Mouse (Mus musculus) MEL (cell line): ENCODE measurements at regions not wholly inside any gene's neighbourhood (a gene's known extent, or its start where the extent isn't known, plus 50 kb on each side); places are given as distances from the start of the nearest gene placed in this dataset.

Experiments
- DNase-seq: peaks from one replicate; pipeline ENCODE4 v3.0.0; 2011; ENCODE audit warnings: low read depth, low spot score
- H3K27ac ChIP-seq: 2 replicates; pipeline ENCODE4 v1.5.1; 2012; ENCODE audit warnings: low read depth, mild to moderate bottlenecking, control low read depth, low read length, moderate library complexity; ENCODE audit not compliant: control insufficient read depth
- H3K27me3 ChIP-seq, 2 experiments: fragments of 150-350 bp in 1 of 2; sonication (generic) in 1 of 2; 2 replicates each; pipeline ENCODE4 v1.6.1; 2012; ENCODE audit warnings: low read length in 2 of 2, mild to moderate bottlenecking in 2 of 2, improper control_type of control experiment in 1 of 2, moderate library complexity in 1 of 2; ENCODE audit not compliant: insufficient read depth in 2 of 2, control insufficient read depth in 1 of 2
- H3K36me3 ChIP-seq, 2 experiments: 2 replicates each; pipeline ENCODE4 v1.6.1; 2012 to 2014; ENCODE audit warnings: low read length in 2 of 2, improper control_type of control experiment in 1 of 2, inconsistent platforms in 1 of 2, mild to moderate bottlenecking in 1 of 2; ENCODE audit not compliant: insufficient read depth in 2 of 2, control insufficient read depth in 1 of 2
- H3K4me1 ChIP-seq, 2 experiments: fragments of 150-350 bp in 1 of 2; sonication (generic) in 1 of 2; 2 replicates each; pipeline ENCODE4 v1.6.1; 2012; ENCODE audit warnings: low read length in 2 of 2, improper control_type of control experiment in 1 of 2, mild to moderate bottlenecking in 1 of 2; ENCODE audit not compliant: insufficient read depth in 2 of 2, control insufficient read depth in 1 of 2
- H3K4me3 ChIP-seq, 2 experiments: fragments of 150-350 bp in 1 of 2; sonication (generic) in 1 of 2; 2 replicates each; pipeline ENCODE4 v1.5.1; 2012; ENCODE audit warnings: low read depth in 2 of 2, low read length in 2 of 2, mild to moderate bottlenecking in 2 of 2, moderate library complexity in 2 of 2, control low read depth in 1 of 2, improper control_type of control experiment in 1 of 2; ENCODE audit not compliant: control insufficient read depth in 1 of 2, insufficient read depth in 1 of 2
- H3K79me2 ChIP-seq: 2 replicates; pipeline ENCODE4 v1.6.1; 2012; ENCODE audit warnings: mild to moderate bottlenecking, low read length, moderate library complexity; ENCODE audit not compliant: control insufficient read depth, poor library complexity, insufficient read depth
- H3K9ac ChIP-seq: 2 replicates; pipeline ENCODE4 v1.6.1; 2012; ENCODE audit warnings: low read depth, mild to moderate bottlenecking, control low read depth, low read length, moderate library complexity; ENCODE audit not compliant: control insufficient read depth, poor library complexity, severe bottlenecking
- H3K9me3 ChIP-seq: fragments of 150-350 bp; sonication (generic); replicated peaks from 2 replicates; pipeline ENCODE4 v1.6.1; 2012; ENCODE audit warnings: mild to moderate bottlenecking, low read length, improper control_type of control experiment, moderate library complexity; ENCODE audit not compliant: insufficient read depth
- BHLHE40 ChIP-seq: IDR thresholded peaks from 2 replicates; pipeline ENCODE4 v1.6.1; 2012; ENCODE audit warnings: low read depth, mild to moderate bottlenecking, inconsistent platforms, low read length, improper control_type of control experiment, borderline replicate concordance
- CHD2 ChIP-seq: IDR thresholded peaks from 2 replicates; pipeline ENCODE4 v1.6.1; 2011; ENCODE audit warnings: low read length, improper control_type of control experiment
- CTCF ChIP-seq, 3 experiments: IDR thresholded peaks in 2 of 3; conservative IDR thresholded peaks in 1 of 3; 2 replicates each; pipeline ENCODE4 v1.5.1; 2011 to 2012; ENCODE audit warnings: low read length in 3 of 3, low read depth in 2 of 3, mild to moderate bottlenecking in 2 of 3, improper control_type of control experiment in 1 of 3, inconsistent platforms in 1 of 3, mixed read lengths in 1 of 3, moderate library complexity in 1 of 3; ENCODE audit not compliant: control insufficient read depth in 1 of 3, insufficient read depth in 1 of 3, poor library complexity in 1 of 3, severe bottlenecking in 1 of 3
- ELF1 ChIP-seq: IDR thresholded peaks from 2 replicates; pipeline ENCODE4 v1.6.1; 2014; ENCODE audit warnings: low read depth, mild to moderate bottlenecking, inconsistent platforms, low read length, improper control_type of control experiment, moderate library complexity
- ETS1 ChIP-seq: IDR thresholded peaks from 2 replicates; pipeline ENCODE4 v1.6.1; 2012; ENCODE audit warnings: low read depth, mild to moderate bottlenecking, inconsistent platforms, low read length, improper control_type of control experiment, moderate library complexity
- GATA1 ChIP-seq: IDR thresholded peaks from 2 replicates; pipeline ENCODE4 v1.6.1; 2011; ENCODE audit warnings: low read depth, low read length, improper control_type of control experiment
- HCFC1 ChIP-seq: IDR thresholded peaks from 2 replicates; pipeline ENCODE4 v1.6.1; 2012; ENCODE audit warnings: low read depth, mild to moderate bottlenecking, inconsistent platforms, low read length, improper control_type of control experiment, moderate library complexity
- JUND ChIP-seq: IDR thresholded peaks from 2 replicates; pipeline ENCODE4 v1.6.1; 2011; ENCODE audit warnings: low read depth, mild to moderate bottlenecking, improper control_type of control experiment, low read length
- KAT2A ChIP-seq: conservative IDR thresholded peaks from 2 replicates; pipeline ENCODE4 v1.6.1; 2012; ENCODE audit warnings: low read depth, low read length, improper control_type of control experiment, inconsistent platforms
- MAFK ChIP-seq: IDR thresholded peaks from 2 replicates; pipeline ENCODE4 v1.6.1; 2011; ENCODE audit warnings: low read depth, mild to moderate bottlenecking, low read length, improper control_type of control experiment, borderline replicate concordance
- MYB ChIP-seq: IDR thresholded peaks from 2 replicates; pipeline ENCODE4 v1.6.1; 2011; ENCODE audit warnings: mild to moderate bottlenecking, low read depth, low read length, improper control_type of control experiment
- MYC ChIP-seq: IDR thresholded peaks from 2 replicates; pipeline ENCODE4 v1.6.1; 2011; ENCODE audit warnings: low read depth, mild to moderate bottlenecking, low read length, improper control_type of control experiment, moderate library complexity
- NELFE ChIP-seq: IDR thresholded peaks from 2 replicates; pipeline ENCODE4 v1.6.1; 2011; ENCODE audit warnings: low read depth, low read length, improper control_type of control experiment
- NRF1 ChIP-seq: IDR thresholded peaks from 2 replicates; pipeline ENCODE4 v1.6.1; 2014; ENCODE audit warnings: low read depth, mild to moderate bottlenecking, inconsistent platforms, low read length, improper control_type of control experiment, moderate library complexity; ENCODE audit not compliant: poor library complexity, insufficient read depth, severe bottlenecking
- RAD21 ChIP-seq: IDR thresholded peaks from 2 replicates; pipeline ENCODE4 v1.6.1; 2011; ENCODE audit warnings: mild to moderate bottlenecking, low read depth, low read length, improper control_type of control experiment
- RCOR1 ChIP-seq: IDR thresholded peaks from 2 replicates; pipeline ENCODE4 v1.6.1; 2012; ENCODE audit warnings: low read depth, mild to moderate bottlenecking, inconsistent platforms, low read length, improper control_type of control experiment
- SIN3A ChIP-seq: IDR thresholded peaks from 2 replicates; pipeline ENCODE4 v1.6.1; 2012; ENCODE audit warnings: low read length, improper control_type of control experiment, inconsistent platforms
- SMC3 ChIP-seq: IDR thresholded peaks from 2 replicates; pipeline ENCODE4 v1.6.1; 2011; ENCODE audit warnings: low read depth, low read length, improper control_type of control experiment
- TAL1 ChIP-seq: IDR thresholded peaks from 2 replicates; pipeline ENCODE4 v1.6.1; 2012; ENCODE audit warnings: mild to moderate bottlenecking, inconsistent platforms, low read length, moderate library complexity, mixed read lengths
- TBP ChIP-seq: IDR thresholded peaks from 2 replicates; pipeline ENCODE4 v1.8.0; 2011; ENCODE audit warnings: low read depth, low read length, improper control_type of control experiment
- UBTF ChIP-seq: IDR thresholded peaks from 2 replicates; pipeline ENCODE4 v1.6.1; 2012; ENCODE audit warnings: low read depth, mild to moderate bottlenecking, inconsistent platforms, low read length, improper control_type of control experiment, moderate library complexity, borderline replicate concordance; ENCODE audit not compliant: insufficient read depth
- USF1 ChIP-seq: IDR thresholded peaks from 2 replicates; pipeline ENCODE4 v1.6.1; 2014; ENCODE audit warnings: low read depth, mild to moderate bottlenecking, inconsistent platforms, low read length, improper control_type of control experiment, moderate library complexity
- USF2 ChIP-seq, 2 experiments: IDR thresholded peaks; 2 replicates each; pipeline ENCODE4 v1.6.1; 2011 to 2012; ENCODE audit warnings: improper control_type of control experiment in 2 of 2, low read length in 2 of 2, borderline replicate concordance in 1 of 2, inconsistent platforms in 1 of 2, low read depth in 1 of 2, mild to moderate bottlenecking in 1 of 2; ENCODE audit not compliant: insufficient read depth in 1 of 2
- ZC3H11A ChIP-seq: IDR thresholded peaks from 2 replicates; pipeline ENCODE4 v1.6.1; 2012; ENCODE audit warnings: low read depth, mild to moderate bottlenecking, inconsistent platforms, low read length, improper control_type of control experiment
- ZNF384 ChIP-seq: IDR thresholded peaks from 2 replicates; pipeline ENCODE4 v1.6.1; 2012; ENCODE audit warnings: low read depth, mild to moderate bottlenecking, inconsistent platforms, low read length, improper control_type of control experiment

GRCm38 (mm10) chr11:45704411-45704810 is 147.4 kb upstream of the Clint1 start:
- Histone ChIP-seq H3K9me3 (no peaks in the 10 kb centered on the region), H3K9ac (no peak overlapping the region), H3K79me2 (no peaks in the 10 kb centered on the region), H3K27ac (no peak overlapping the region), H3K36me3 (no peaks in the 10 kb centered on the region), H3K4me1 (no peaks in the 10 kb centered on the region), H3K4me3 (no peak overlapping the region), H3K27me3 (no peaks in the 10 kb centered on the region; a peak in 1 of 4 replicates)
- DNase-seq, result peak; percentile 14
- no peak for TF ChIP-seq MYB
- no peak for TF ChIP-seq HCFC1
- no peak for TF ChIP-seq TAL1
- TF ChIP-seq USF1, result no peak
- no peak for TF ChIP-seq JUND
- TF ChIP-seq CTCF (IDR thresholded peaks at IDR 0.05 in 2 of 3, conservative IDR thresholded peaks at IDR 0.05 in 1 of 3; ENCODE audit: control insufficient read depth in 1 of 3, insufficient read depth in 1 of 3, low read depth in 2 of 3, low read length in 3 of 3, poor library complexity in 1 of 3, severe bottlenecking in 1 of 3), result peak in 2 of 3 experiments; percentile 11 to 22; a peak in 1 of 6 replicates
- TF ChIP-seq RAD21, result peak; percentile 8
- 0 out of 2 replicates have a peak, but pooled peaks have one; percentile 13 for TF ChIP-seq SMC3
- TF ChIP-seq GATA1, result no peak
- no peak for TF ChIP-seq NRF1
- no peak for TF ChIP-seq KAT2A
- TF ChIP-seq NELFE, result no peak
- TF ChIP-seq BHLHE40, result no peak
- TF ChIP-seq USF2 (IDR thresholded peaks at IDR 0.05; ENCODE audit: borderline replicate concordance in 1 of 2, insufficient read depth in 1 of 2, low read depth in 1 of 2, low read length in 2 of 2), result no peak
- no peak for TF ChIP-seq MAFK
- no peak for TF ChIP-seq ZNF384
- no peak for TF ChIP-seq TBP
- no peak for TF ChIP-seq CHD2
- TF ChIP-seq MYC, result no peak
- TF ChIP-seq UBTF, result no peak
- TF ChIP-seq ZC3H11A, result no peak
- TF ChIP-seq RCOR1, result no peak
- no peak for TF ChIP-seq SIN3A
- no peak for TF ChIP-seq ETS1
- no peak for TF ChIP-seq ELF1
